Mouse (Mus musculus) liver, embryonic 13.5 days (tissue): Measurements from ENCODE around the gene Ier3. TPM values are rescaled to one million over a fixed set of nuclear protein-coding genes. Genes with fewer than 3 reads are reported as not detected.
A peak's percentile ranks its signal among the peaks of the same experiment; 100 is the strongest.

Source experiments
- ATAC-seq: fragments of 200-750 bp; cut with Nextera tagmentation; 2 replicates; pipeline ENCODE4 v1.8.0; 2017; ENCODE audit warnings: low read depth, mild to moderate bottlenecking, moderate number of reproducible peaks, moderate library complexity
- DNase-seq: peaks from one replicate; pipeline ENCODE4 v3.0.0; 2022
- H3K27ac ChIP-seq: fragments of 300-500 bp; sonication (generic); 2 replicates; pipeline ENCODE4 v1.5.1; 2015; ENCODE audit warnings: moderate library complexity, mild to moderate bottlenecking, inconsistent platforms
- H3K27me3 ChIP-seq: fragments of 300-500 bp; sonication (generic); 2 replicates; pipeline ENCODE4 v1.6.1; 2015; ENCODE audit warnings: mild to moderate bottlenecking, inconsistent platforms
- H3K36me3 ChIP-seq: fragments of 300-500 bp; sonication (generic); 2 replicates; pipeline ENCODE4 v1.6.1; 2015; ENCODE audit warnings: mild to moderate bottlenecking, inconsistent platforms
- H3K4me1 ChIP-seq: fragments of 300-500 bp; sonication (generic); replicated peaks from 2 replicates; pipeline ENCODE4 v1.6.1; 2015; ENCODE audit warnings: inconsistent platforms
- H3K4me2 ChIP-seq: fragments of 300-500 bp; sonication (generic); 2 replicates; pipeline ENCODE4 v1.6.1; 2015; ENCODE audit warnings: inconsistent platforms, mild to moderate bottlenecking, moderate library complexity
- H3K4me3 ChIP-seq: fragments of 300-500 bp; sonication (generic); replicated peaks from 2 replicates; pipeline ENCODE4 v1.5.1; 2015; ENCODE audit warnings: mild to moderate bottlenecking, inconsistent platforms
- H3K9ac ChIP-seq: fragments of 300-500 bp; sonication (generic); 2 replicates; pipeline ENCODE4 v1.6.1; 2015; ENCODE audit warnings: mild to moderate bottlenecking, inconsistent platforms
- H3K9me3 ChIP-seq: fragments of 300-500 bp; sonication (generic); replicated peaks from 2 replicates; pipeline ENCODE4 v1.6.1; 2016; ENCODE audit warnings: inconsistent platforms
- WGBS: fragments of 180-500 bp; shearing (Covaris S2); methylation state at CpG from one replicate; pipeline ENCODE4 v1.1.7; 2015; ENCODE audit not compliant: insufficient replicate concordance; 5-methylcytosine and 5-hydroxymethylcytosine counted together
- polyA plus RNA-seq: library from polyadenylated mRNA; unstranded; fragments of >200 nt; fragmentation: Nextera tagmentation; extraction: Ambion mirVana; gene quantifications from 2 replicates; pipeline ENCODE4 v1.2.1, GENCODE M21; 2015

Gene Ier3
- polyA plus RNA-seq, 1 experiment from 2014 or later = 21.6 TPM

DNA sequence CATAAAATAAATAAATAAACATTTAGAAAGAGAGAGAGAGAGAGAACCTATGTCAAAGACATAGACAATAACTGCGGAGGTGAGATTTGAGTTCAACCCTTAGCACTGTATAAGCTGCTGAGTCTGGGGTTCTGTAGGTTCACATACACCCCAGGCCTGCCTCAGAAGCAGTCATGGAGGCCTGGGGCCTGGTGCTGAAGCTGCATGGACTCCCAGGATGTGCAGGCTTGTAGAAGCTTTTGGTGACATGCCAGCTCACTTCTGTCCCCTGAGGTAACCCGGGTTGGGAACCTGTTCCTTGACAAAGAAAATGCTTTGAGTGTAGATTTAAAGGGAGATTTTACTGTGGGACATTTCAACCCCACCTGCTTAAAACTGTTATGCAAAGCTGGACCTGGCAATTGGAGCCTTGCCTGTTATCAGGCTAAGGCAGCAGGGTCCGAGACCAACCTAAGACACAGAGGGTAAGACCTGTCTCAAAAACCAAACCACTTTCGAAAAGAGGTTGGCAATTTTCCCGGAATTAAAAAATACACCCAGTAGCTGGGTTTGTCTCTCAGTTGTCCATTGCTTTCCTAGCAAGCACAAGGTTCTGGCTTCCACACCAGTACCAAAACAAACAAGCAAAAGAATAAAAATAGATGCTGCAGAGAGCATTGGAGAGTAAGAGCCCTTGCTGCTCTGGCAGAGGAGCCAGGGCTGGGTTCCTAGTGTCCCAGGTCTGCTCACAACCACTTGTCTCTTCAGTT, 10.4 kb upstream of the Ier3 start:
- no peak overlapping the region for H3K4me2 ChIP-seq
- WGBS = 57% methylated on average over 5 of the region's 5 CpGs
- no peak overlapping the region for H3K9ac ChIP-seq
- DNase-seq = no peak
- H3K4me1 ChIP-seq = peaks cover 40% of the 10 kb centered on the region
- H3K27ac ChIP-seq = peak overlapping the region; percentile 13; the same call in 1 of the 2 replicates
- no peaks in the 10 kb centered on the region for H3K9me3 ChIP-seq
- no peak for ATAC-seq
- no peaks in the 10 kb centered on the region for H3K27me3 ChIP-seq
- H3K36me3 ChIP-seq = no peaks in the 10 kb centered on the region
- no peak overlapping the region for H3K4me3 ChIP-seq

DNA sequence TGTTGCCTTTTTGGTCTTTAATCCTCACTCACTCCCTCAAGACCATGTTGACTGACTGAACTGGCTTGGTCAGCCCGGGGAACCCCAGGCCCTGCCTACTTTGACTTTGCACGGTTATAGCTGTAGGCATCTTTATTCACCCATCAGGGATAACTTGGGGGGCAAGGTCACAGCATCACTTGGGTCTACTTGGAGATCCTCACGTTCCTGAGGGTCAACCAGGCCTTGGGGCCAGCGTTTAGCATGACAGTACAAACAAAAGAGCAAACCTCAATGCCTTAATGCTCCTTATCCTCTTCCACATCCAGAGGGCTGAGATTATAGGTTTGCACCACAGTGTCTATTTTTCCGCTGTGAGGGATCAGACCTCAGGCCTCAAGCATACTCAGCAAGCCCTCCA, 9.2 kb upstream of the Ier3 start:
- no peaks in the 10 kb centered on the region for H3K36me3 ChIP-seq
- peaks cover 49% of the 10 kb centered on the region for H3K4me1 ChIP-seq
- no peak overlapping the region for H3K4me2 ChIP-seq
- no peak for DNase-seq
- no peak overlapping the region for H3K4me3 ChIP-seq
- 79% methylated on average over 5 of the region's 5 CpGs for WGBS
- no peak overlapping the region for H3K9ac ChIP-seq
- no peak for ATAC-seq
- H3K27me3 ChIP-seq = no peaks in the 10 kb centered on the region
- H3K9me3 ChIP-seq = no peaks in the 10 kb centered on the region
- H3K27ac ChIP-seq = no peak overlapping the region

DNA sequence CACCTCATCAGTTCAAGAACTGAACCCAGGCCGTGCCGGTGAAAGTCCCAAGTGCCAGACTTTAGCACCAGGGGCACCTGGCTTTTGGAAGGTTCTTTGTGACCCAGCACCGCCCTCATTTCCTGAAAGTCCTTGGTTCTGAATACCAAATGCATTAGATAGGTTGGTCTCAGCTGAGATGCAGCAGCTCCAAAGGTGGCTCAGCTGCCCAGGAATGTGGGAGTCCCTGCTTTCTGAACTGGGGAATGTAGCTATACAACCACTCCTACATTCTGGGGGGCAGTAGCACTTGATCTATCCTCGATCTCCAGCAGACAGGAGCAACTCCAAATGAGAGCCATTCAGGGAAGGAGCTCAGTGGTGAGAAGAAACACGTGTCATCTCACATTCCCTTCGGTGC, 8.7 kb upstream of the Ier3 start:
- 64% methylated on average over 6 of the region's 6 CpGs for WGBS
- Histone ChIP-seq H3K9ac (no peak overlapping the region), H3K4me3 (no peak overlapping the region), H3K9me3 (no peaks in the 10 kb centered on the region), H3K27ac (no peak overlapping the region), H3K36me3 (no peaks in the 10 kb centered on the region), H3K27me3 (no peaks in the 10 kb centered on the region), H3K4me2 (no peak overlapping the region), H3K4me1 (peaks cover 53% of the 10 kb centered on the region)
- ATAC-seq (no peak), DNase-seq (no peak)

DNA sequence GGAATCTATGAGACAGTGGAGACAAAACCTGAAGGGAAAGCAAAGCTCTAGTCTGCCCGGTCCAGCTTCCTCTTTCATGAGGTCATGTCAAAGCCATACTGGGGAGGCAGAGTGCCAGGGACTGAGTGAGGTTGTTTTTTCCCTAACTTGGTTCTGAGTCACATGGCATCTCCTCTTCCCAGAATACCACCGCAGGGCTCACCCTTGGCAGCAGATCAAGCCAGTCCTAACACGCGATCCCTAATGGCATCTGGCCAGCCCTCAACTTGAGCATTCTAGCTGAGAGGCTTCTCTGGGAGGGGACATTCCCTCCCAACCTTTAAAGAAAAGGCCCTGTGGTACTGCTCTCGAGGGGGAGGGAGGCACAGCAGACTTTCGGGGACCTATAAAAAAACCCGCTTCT, 8.2 kb upstream of the Ier3 start:
- Histone ChIP-seq H3K4me1 (peaks cover 53% of the 10 kb centered on the region), H3K36me3 (no peaks in the 10 kb centered on the region), H3K9me3 (no peaks in the 10 kb centered on the region), H3K27ac (no peak overlapping the region; the same call in 1 of the 2 replicates), H3K9ac (no peak overlapping the region; the same call in 1 of the 2 replicates), H3K27me3 (no peaks in the 10 kb centered on the region), H3K4me3 (no peak overlapping the region), H3K4me2 (no peak overlapping the region)
- 63% methylated on average over 7 of the region's 7 CpGs for WGBS
- no peak for ATAC-seq
- no peak for DNase-seq

DNA sequence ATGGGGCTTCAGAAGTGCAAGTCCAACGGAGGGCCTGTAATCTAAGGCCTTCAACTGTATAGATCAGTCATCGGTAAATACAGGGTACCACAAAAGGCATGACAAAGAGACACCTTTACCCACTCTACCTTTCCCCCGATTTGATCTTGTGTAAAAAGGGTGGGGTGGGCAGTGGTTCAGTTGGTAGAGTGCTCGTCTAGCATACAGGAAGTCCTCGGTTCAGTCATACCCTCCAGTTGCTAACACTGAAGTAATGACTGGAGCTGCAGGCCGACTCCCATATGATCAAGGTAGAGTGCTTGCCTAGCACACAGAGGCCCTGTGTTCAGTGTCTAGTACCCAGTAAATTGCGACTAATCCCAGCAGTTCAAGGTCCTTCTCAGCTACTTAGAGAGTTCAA, 7.8 kb upstream of the Ier3 start:
- peaks cover 53% of the 10 kb centered on the region for H3K4me1 ChIP-seq
- no peak overlapping the region; the same call in 1 of the 2 replicates for H3K27ac ChIP-seq
- WGBS = 50% methylated on average over 7 of the region's 7 CpGs

DNA sequence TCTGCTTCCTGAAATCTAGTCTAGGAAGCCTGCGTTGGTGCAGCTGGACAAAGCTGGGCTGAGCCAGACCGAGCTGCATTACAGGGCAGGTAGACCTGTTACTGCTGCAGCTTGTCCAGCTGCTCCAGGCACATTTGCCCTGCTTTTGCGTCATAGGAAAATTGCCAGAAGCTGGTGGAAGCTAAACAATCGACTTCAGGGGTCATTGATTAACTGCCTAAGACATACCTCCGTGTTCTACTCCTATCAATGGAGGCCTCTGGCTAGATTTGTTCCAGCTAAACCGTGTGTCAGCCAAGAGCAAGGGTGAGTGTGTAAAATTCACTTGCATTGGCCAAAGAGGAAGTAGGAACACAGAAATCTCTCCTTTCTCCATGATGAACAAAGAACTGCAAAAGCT, 6.8 kb upstream of the Ier3 start:
- no peak overlapping the region for H3K9ac ChIP-seq
- no peaks in the 10 kb centered on the region for H3K27me3 ChIP-seq
- H3K4me2 ChIP-seq = no peak overlapping the region
- DNase-seq (no peak), ATAC-seq (no peak)
- H3K27ac ChIP-seq = no peak overlapping the region
- H3K36me3 ChIP-seq = no peaks in the 10 kb centered on the region
- H3K4me3 ChIP-seq = no peak overlapping the region
- peaks cover 60% of the 10 kb centered on the region for H3K4me1 ChIP-seq
- no peaks in the 10 kb centered on the region for H3K9me3 ChIP-seq
- 51% methylated on average over 6 of the region's 6 CpGs for WGBS

More for the DNA sequence above, 7.8 kb upstream of the Ier3 start:
- Histone ChIP-seq H3K4me2 (no peak overlapping the region), H3K9ac (no peak overlapping the region), H3K36me3 (no peaks in the 10 kb centered on the region), H3K27me3 (no peaks in the 10 kb centered on the region), H3K4me3 (no peak overlapping the region), H3K9me3 (no peaks in the 10 kb centered on the region)
- ATAC-seq (no peak), DNase-seq (no peak)

DNA sequence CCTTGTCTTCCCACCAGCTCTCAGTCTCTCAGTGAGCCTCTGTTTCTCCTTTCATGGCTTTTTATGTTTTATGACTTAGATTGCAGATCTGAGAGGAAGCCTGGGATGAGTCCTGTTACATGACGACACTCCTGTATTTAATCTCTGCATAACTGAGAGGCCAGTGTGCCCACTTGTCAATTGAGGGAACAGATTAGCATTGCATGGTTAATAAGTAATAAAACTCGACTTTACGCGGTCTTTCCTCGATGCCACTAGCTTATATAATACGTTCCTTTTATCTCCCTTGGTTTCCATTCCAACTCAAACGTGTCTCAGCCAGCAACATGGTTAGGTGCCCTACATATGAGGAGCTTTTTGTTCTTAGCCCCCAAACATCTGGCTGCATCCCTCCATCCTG, 5.6 kb upstream of the Ier3 start:
- Histone ChIP-seq H3K4me2 (no peak overlapping the region), H3K4me1 (peaks cover 71% of the 10 kb centered on the region), H3K36me3 (no peaks in the 10 kb centered on the region), H3K4me3 (no peak overlapping the region), H3K9me3 (no peaks in the 10 kb centered on the region), H3K27me3 (no peaks in the 10 kb centered on the region), H3K9ac (no peak overlapping the region), H3K27ac (no peak overlapping the region)
- 68% methylated on average over 7 of the region's 7 CpGs for WGBS
- DNase-seq (no peak), ATAC-seq (no peak)

DNA sequence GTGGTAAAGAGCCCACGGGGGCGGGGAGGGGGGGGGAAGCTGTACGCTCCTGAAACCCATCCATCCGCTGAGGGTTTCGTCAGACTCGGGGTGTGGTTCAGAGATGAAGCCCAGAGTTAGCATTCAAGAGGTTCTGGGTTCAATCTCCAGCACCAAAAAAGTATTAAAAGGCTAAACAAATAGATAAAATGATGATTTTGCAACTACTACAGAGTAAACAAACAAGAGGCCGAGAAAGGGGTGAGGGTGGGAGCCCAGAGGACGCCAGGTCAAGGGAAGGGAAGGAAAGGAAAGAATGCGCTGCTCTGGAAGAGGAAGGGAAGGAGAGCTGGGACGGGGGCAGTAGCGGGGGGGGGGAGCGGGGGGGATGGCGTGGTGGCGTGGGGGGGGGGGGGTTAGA, 4.8 kb upstream of the Ier3 start:
- Histone ChIP-seq H3K27ac (no peak overlapping the region), H3K9ac (no peak overlapping the region), H3K9me3 (no peaks in the 10 kb centered on the region), H3K4me1 (peaks cover 72% of the 10 kb centered on the region), H3K4me3 (no peak overlapping the region), H3K4me2 (no peak overlapping the region), H3K36me3 (no peaks in the 10 kb centered on the region), H3K27me3 (no peaks in the 10 kb centered on the region)
- ATAC-seq (no peak), DNase-seq (no peak)
- 52% methylated on average over 10 of the region's 14 CpGs for WGBS

DNA sequence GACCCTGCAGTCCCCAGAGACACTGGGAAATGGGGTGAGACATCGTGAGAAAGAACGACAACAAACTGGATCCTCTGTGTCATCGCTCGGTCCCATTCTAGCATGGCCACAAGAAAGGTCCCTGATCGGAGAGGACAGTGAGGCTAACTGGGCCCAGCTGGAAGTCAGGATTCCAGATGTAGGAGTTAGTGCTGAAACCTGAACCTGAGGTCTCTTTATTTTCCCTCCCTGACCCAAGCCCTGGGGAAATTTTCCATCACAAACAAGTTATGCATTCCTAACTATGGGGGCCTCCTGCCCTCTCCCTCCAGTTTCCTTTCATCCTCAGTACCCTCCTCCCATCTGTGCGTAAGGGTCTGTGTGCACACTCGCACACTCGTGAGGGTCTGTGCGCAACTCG, 4.3 kb upstream of the Ier3 start:
- H3K4me2 ChIP-seq = no peak overlapping the region
- H3K9me3 ChIP-seq = no peaks in the 10 kb centered on the region
- no peaks in the 10 kb centered on the region for H3K27me3 ChIP-seq
- peaks cover 77% of the 10 kb centered on the region for H3K4me1 ChIP-seq
- no peak overlapping the region for H3K9ac ChIP-seq
- ATAC-seq = no peak
- H3K27ac ChIP-seq = no peak overlapping the region
- DNase-seq = no peak
- WGBS = 81% methylated on average over 10 of the region's 10 CpGs
- H3K36me3 ChIP-seq = no peaks in the 10 kb centered on the region
- H3K4me3 ChIP-seq = no peak overlapping the region

DNA sequence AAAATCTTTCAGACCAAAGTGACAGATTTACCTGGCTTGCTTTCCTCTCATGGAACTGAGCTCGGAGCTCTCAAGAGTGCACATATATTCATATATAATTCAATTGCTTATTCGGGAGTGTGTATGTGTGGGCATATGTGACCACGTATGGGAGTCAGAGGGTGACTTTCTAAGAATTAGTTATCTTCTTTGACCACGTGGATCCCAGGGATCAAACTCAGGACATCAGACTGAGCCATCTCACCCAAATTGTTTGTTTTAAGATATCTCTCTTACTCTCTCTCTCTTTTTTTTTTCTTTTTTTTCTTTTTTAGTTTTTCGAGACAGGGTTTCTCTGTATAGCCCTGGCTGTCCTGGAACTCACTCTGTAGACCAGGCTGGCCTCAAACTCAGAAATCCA, 1.4 kb upstream of the Ier3 start:
- H3K36me3 ChIP-seq = peaks cover 8% of the 10 kb centered on the region; the same call in 1 of the 2 replicates
- ATAC-seq (no peak), DNase-seq (no peak)
- 21% methylated on average over 5 of the region's 5 CpGs for whole genome bisulfite sequencing
- H3K9ac ChIP-seq = 0 out of 2 replicates have a peak overlapping the region, but pooled peaks have one; percentile 93
- no peak overlapping the region for H3K4me3 ChIP-seq
- H3K4me1 ChIP-seq = peaks cover 79% of the 10 kb centered on the region
- H3K9me3 ChIP-seq = no peaks in the 10 kb centered on the region
- peak overlapping the region; percentile 97 for H3K4me2 ChIP-seq
- peak overlapping the region; percentile 97; the same call in 1 of the 2 replicates for H3K27ac ChIP-seq
- H3K27me3 ChIP-seq = no peaks in the 10 kb centered on the region

DNA sequence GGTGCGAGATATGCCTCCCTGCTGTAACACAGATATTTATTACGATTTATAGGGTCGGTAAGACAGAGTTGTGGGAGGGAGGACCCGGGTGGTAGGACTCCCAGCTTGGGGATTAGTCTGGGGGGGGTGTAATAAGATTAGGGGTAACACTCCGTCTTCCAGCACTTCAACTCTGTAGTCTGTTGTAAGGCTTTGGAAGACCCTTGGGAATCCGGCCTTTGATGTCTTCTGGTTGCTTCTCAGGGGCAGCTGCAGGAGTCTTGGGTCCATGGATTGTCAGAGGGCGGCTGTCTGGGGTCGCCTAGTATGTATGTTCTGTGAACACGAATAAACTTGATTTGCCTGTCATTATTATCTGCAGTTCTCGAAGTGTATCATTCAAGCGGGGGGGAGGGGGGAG, 1.1 kb downstream of the Ier3 start:
- no peaks in the 10 kb centered on the region for H3K27me3 ChIP-seq
- H3K9me3 ChIP-seq = no peaks in the 10 kb centered on the region
- peak overlapping the region; percentile 84 for H3K4me3 ChIP-seq
- peak overlapping the region; percentile 97 for H3K4me2 ChIP-seq
- peaks cover 27% of the 10 kb centered on the region for H3K36me3 ChIP-seq
- H3K9ac ChIP-seq = peak overlapping the region; percentile 93
- peak overlapping the region; percentile 97 for H3K27ac ChIP-seq
- WGBS = 2% methylated on average over 11 of the region's 11 CpGs
- ATAC-seq (peak; percentile 1; the same call in 1 of the 2 replicates), DNase-seq (no peak)
- H3K4me1 ChIP-seq = peaks cover 77% of the 10 kb centered on the region
